Mouse (Mus musculus) neural tube, embryonic 14.5 days (tissue): ENCODE results near the gene Dscam. TPM values are rescaled to one million over a fixed set of nuclear protein-coding genes. Genes with fewer than 3 reads are reported as not detected.

ENCODE experiments used
- ATAC-seq: fragments of 200-750 bp; cut with Nextera tagmentation; 2 replicates; pipeline ENCODE4 v1.8.0; 2017; ENCODE audit warnings: low read depth, mild to moderate bottlenecking, moderate TSS enrichment, moderate library complexity
- H3K27ac ChIP-seq: fragments of 300-500 bp; sonication (generic); 2 replicates; pipeline ENCODE4 v1.5.1; 2014; ENCODE audit warnings: low read depth, mild to moderate bottlenecking, control low read depth, low read length, moderate library complexity, mixed read lengths
- H3K27me3 ChIP-seq: fragments of 300-500 bp; sonication (generic); 2 replicates; pipeline ENCODE4 v1.6.1; 2014; ENCODE audit warnings: low read length; ENCODE audit not compliant: control insufficient read depth, insufficient read depth
- H3K36me3 ChIP-seq: fragments of 300-500 bp; sonication (generic); 2 replicates; pipeline ENCODE4 v1.6.1; 2014; ENCODE audit warnings: low read length, mixed read lengths; ENCODE audit not compliant: control insufficient read depth, insufficient read depth
- H3K4me1 ChIP-seq: fragments of 300-500 bp; sonication (generic); 2 replicates; pipeline ENCODE4 v1.6.1; 2014; ENCODE audit warnings: low read length; ENCODE audit not compliant: control insufficient read depth, insufficient read depth
- H3K4me2 ChIP-seq: fragments of 300-500 bp; sonication (generic); 2 replicates; pipeline ENCODE4 v1.6.1; 2014; ENCODE audit warnings: mild to moderate bottlenecking, low read depth, low read length, control low read depth
- H3K4me3 ChIP-seq: fragments of 300-500 bp; sonication (generic); 2 replicates; pipeline ENCODE4 v1.5.1; 2014; ENCODE audit warnings: low read depth, low read length, control low read depth, mixed read lengths
- H3K9ac ChIP-seq: fragments of 300-500 bp; sonication (generic); replicated peaks from 2 replicates; pipeline ENCODE4 v1.6.1; 2014; ENCODE audit warnings: low read depth, mild to moderate bottlenecking, control low read depth, low read length, mixed read lengths
- H3K9me3 ChIP-seq: fragments of 300-500 bp; sonication (generic); 2 replicates; pipeline ENCODE4 v1.6.1; 2016; ENCODE audit warnings: low read length; ENCODE audit not compliant: control insufficient read depth
- WGBS: fragments of 180-500 bp; shearing (Covaris S2); extraction: QIAGEN DNeasy Blood & Tissue Kit; methylation state at CpG from one replicate; pipeline ENCODE4 v1.1.7; 2014; 5-methylcytosine and 5-hydroxymethylcytosine counted together
- polyA plus RNA-seq: library from polyadenylated mRNA; unstranded; fragments of >200 nt; fragmentation: Nextera tagmentation; extraction: Ambion mirVana; gene quantifications from 2 replicates; pipeline ENCODE4 v1.2.1, GENCODE M21; 2014

Gene Dscam
- polyA plus RNA-seq, 1 experiment from 2014 or later, result 19.9 TPM

DNA sequence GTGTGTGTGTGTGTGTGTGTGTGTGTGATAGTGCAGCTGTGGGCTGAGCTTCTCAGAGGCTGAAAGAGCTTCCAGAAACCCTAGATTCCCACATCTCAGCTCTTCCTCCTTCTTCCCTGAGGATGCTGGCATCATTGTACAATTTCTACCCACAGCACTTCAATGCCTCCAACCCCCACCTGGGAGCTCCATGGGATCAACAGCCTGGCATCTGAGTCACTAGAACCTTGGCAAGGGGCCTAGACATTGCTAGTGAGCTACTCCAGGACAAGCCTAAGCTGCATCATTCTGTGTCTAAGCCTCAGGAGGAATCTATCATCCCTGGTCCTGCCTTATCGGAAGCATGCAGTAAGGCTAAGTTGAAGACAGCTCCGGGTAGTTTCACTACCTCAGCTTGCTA lies 73.8 kb downstream of the Dscam start:
- Histone ChIP-seq H3K9ac (no peak overlapping the region), H3K27ac (no peak overlapping the region), H3K36me3 (no peaks in the 10 kb centered on the region), H3K27me3 (no peaks in the 10 kb centered on the region), H3K9me3 (no peaks in the 10 kb centered on the region), H3K4me2 (no peak overlapping the region), H3K4me1 (peaks cover 9% of the 10 kb centered on the region), H3K4me3 (no peak overlapping the region)
- ATAC-seq, result no peak
- WGBS, result 96% methylated on average over 2 of the region's 2 CpGs

DNA sequence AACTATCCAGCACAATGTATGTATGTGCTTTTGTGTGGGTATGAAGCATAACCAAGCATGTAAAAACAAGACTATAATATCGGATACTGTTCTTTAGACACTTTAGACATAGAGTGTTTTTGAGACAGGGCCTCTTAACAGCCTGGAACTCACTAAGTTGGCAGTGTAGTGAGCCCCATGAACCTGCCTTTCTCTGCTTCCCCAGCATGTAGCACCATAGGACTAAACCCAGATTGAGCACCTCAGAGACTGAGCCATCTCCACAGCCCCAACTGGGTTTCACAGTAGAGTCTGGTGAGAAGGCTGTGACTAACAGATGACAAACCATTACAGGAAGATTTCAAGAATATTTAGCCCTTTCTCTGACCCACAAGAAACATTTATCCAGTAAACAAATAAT lies 75.1 kb downstream of the Dscam start:
- peaks cover 9% of the 10 kb centered on the region for H3K4me1 ChIP-seq
- H3K36me3 ChIP-seq, result no peaks in the 10 kb centered on the region
- H3K27me3 ChIP-seq, result no peaks in the 10 kb centered on the region
- WGBS, result 97% methylated on average over 1 of the region's 1 CpGs
- H3K9me3 ChIP-seq, result no peaks in the 10 kb centered on the region
- no peak overlapping the region for H3K4me2 ChIP-seq
- no peak overlapping the region for H3K4me3 ChIP-seq
- ATAC-seq, result no peak
- no peak overlapping the region for H3K27ac ChIP-seq
- H3K9ac ChIP-seq, result no peak overlapping the region

DNA sequence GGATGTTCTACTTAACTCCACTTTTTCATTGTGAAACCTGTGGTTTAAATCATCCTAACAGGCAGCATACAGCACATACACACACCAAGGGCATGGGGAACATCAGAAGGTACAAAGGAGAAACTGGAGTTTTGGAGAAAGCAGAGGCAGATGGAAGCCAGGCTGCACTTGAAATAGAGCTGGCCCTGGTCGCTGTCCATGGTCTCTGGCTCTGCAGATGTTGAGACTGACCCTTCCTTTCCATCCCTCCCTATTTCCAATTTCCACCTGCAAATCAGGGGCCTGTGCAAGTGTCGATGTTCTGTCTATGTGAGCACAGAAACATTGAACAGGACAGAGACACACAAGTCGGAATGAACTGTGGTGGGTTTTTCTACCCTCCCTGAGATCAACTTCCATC lies 81.2 kb downstream of the Dscam start:
- Histone ChIP-seq H3K27me3 (no peaks in the 10 kb centered on the region), H3K4me2 (no peak overlapping the region), H3K4me1 (no peaks in the 10 kb centered on the region), H3K27ac (no peak overlapping the region), H3K9me3 (no peaks in the 10 kb centered on the region), H3K4me3 (no peak overlapping the region), H3K36me3 (no peaks in the 10 kb centered on the region), H3K9ac (no peak overlapping the region)
- WGBS, result 74% methylated on average over 3 of the region's 3 CpGs
- ATAC-seq, result no peak

DNA sequence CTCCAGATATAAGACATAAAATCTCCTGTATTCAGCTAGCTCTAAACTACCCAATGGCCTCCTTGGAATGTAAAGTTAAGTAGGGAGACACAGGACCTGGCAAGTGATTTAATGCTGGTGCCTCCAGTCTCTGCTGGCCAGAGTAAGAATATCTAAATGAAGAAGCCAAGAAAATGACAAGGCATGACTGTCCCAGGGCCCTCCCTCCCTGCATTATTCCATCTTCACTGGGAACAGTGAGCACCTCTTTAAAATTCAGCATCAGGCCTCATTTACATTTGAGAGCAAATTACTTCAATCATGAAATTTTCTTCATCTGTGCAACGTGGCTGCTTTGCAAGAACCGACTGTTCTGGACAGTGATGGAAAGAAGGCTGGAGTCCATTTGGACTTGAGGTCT lies 86.9 kb downstream of the Dscam start:
- 71% methylated on average over 2 of the region's 2 CpGs for WGBS
- H3K9ac ChIP-seq, result no peak overlapping the region
- no peak overlapping the region for H3K4me2 ChIP-seq
- no peaks in the 10 kb centered on the region for H3K4me1 ChIP-seq
- no peaks in the 10 kb centered on the region for H3K27me3 ChIP-seq
- H3K36me3 ChIP-seq, result no peaks in the 10 kb centered on the region
- H3K4me3 ChIP-seq, result no peak overlapping the region
- H3K27ac ChIP-seq, result no peak overlapping the region
- H3K9me3 ChIP-seq, result no peaks in the 10 kb centered on the region
- no peak for ATAC-seq

DNA sequence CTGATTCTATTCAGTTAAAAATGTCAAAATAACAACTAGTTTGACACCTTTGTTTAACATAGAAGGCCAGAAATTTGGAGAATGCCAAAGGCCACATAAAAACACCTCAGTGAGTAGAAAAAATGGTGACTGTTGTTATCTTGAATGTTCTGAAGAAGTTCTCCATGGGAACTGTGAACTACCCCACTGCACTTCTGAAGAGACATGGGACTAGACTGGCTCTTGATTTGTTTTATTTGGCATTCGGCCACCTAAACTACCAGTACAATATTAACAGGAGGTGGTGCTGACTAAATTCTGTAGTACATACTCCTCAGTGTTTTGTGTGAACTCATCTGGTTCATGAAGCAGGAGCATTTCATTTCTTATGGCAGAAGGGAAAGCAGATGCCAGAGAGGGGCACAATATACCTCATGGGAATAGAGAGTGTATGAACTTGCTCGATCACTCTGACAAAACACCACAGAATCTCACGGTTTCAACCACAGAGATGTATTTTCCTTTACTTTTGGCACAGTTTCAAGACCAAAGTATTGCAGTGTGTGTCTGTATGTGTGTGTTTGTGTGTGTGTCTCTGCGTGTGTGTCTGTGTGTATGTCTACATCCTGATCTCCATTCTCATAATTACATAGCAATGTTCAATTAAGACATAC lies 94.5 kb downstream of the Dscam start:
- Histone ChIP-seq H3K27ac (no peak overlapping the region), H3K4me1 (no peaks in the 10 kb centered on the region), H3K4me3 (no peak overlapping the region), H3K4me2 (no peak overlapping the region), H3K27me3 (no peaks in the 10 kb centered on the region), H3K9ac (no peak overlapping the region), H3K9me3 (no peaks in the 10 kb centered on the region), H3K36me3 (no peaks in the 10 kb centered on the region)
- 77% methylated on average over 4 of the region's 4 CpGs for WGBS
- ATAC-seq, result no peak

DNA sequence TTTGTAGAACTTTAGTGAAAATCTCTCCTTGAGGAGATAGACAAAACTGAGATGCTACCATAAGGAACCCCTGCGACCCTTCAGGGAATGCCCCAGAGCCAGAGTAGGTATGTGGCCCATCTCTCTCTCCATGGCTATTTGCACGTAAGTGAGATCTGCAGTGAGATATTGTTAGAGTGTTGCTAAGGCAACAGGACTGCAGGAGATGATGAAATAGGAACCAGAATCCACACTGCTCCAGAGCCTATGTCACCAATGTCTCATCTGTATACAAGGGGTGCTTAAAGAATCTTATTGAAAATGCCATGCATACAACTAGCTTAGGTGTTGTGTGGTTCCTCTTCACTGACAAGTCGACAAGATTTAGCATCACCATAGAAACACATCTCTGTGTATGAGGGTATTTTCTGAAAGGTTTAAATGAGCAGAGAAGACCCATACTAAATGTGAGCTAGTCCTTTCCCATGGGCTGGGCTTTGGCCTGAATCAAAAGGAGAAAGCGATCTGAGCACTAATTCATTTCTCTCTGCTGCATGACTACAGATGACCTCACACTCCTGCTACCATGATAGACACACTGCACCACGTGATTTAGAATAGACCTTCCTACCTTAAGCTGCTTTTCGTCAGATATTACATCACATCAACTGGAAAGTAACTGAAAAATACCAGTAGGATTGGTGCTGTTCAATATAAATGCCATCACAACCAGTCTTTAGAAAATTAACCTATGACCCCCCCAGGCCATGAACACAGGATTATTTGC lies 95.2 kb downstream of the Dscam start:
- no peak overlapping the region for H3K4me3 ChIP-seq
- H3K27ac ChIP-seq, result no peak overlapping the region
- no peak overlapping the region for H3K9ac ChIP-seq
- ATAC-seq, result no peak
- H3K36me3 ChIP-seq, result no peaks in the 10 kb centered on the region
- no peaks in the 10 kb centered on the region for H3K9me3 ChIP-seq
- H3K4me1 ChIP-seq, result no peaks in the 10 kb centered on the region
- H3K27me3 ChIP-seq, result no peaks in the 10 kb centered on the region
- H3K4me2 ChIP-seq, result no peak overlapping the region
- WGBS, result 67% methylated on average over 6 of the region's 6 CpGs

DNA sequence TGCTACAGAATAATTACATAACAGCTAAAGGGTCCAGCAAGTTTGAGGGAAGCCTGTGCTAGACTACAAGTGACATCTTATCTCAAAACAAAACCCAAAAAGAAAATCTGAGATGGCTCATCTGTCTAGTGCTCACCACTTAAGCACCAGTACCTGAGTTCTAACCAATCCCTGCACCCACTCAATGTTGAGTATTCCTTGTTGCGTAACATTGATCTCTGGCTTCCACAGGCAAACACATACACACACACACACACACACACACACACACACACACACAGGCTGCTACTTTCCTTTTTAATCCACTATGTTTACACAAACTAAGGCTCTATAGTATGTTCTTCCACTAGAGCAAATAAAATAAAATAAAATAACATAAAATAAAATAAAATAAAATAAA lies 96.7 kb downstream of the Dscam start:
- Histone ChIP-seq H3K27me3 (no peaks in the 10 kb centered on the region), H3K27ac (no peak overlapping the region), H3K4me1 (no peaks in the 10 kb centered on the region), H3K4me2 (no peak overlapping the region), H3K9ac (no peak overlapping the region), H3K9me3 (no peaks in the 10 kb centered on the region), H3K4me3 (no peak overlapping the region), H3K36me3 (no peaks in the 10 kb centered on the region)
- 100% methylated on average over 1 of the region's 1 CpGs for WGBS
- ATAC-seq, result no peak

DNA sequence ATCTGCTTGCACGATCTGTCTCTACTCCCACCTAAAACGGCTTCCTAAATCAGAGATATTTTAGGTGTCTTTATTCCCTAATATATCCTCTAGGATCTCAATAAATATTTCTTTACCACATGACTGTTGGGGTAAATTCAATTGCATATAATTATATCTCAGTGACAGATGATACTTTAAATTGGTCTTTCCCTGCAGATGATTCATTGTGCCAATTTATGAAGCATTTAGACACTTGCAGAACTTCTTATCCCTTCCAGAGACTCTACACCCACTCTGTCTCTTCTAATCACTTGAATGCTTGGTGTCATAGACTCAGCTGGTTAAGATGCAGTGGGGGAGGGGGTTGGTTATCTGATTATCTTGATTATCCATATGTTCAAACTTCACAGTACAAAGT lies 97.9 kb downstream of the Dscam start:
- Histone ChIP-seq H3K27me3 (no peaks in the 10 kb centered on the region), H3K9me3 (no peaks in the 10 kb centered on the region), H3K36me3 (no peaks in the 10 kb centered on the region), H3K4me3 (no peak overlapping the region), H3K9ac (no peak overlapping the region), H3K4me1 (no peaks in the 10 kb centered on the region), H3K4me2 (no peak overlapping the region), H3K27ac (no peak overlapping the region)
- ATAC-seq, result no peak
- WGBS, result 90% methylated on average over 2 of the region's 2 CpGs

DNA sequence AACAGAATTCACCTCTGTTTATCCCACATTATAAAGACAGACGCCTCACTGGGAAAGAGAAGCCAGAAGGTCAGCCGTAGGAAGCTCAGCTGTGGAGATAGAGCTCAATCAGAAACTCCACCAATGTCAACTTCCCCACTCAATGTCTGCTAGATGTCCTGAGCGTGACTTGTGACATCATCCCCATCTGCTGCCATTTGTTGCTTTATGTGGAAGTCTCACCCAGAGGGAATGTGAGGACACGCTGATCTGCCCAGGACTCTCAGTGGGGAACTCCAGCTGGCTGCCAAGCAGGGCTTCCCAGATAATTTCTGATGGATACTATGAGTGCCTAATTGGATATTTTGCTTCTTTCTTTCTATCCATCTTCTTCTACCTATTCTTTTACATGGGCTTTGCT lies 103.7 kb downstream of the Dscam start:
- no peak for ATAC-seq
- Histone ChIP-seq H3K4me3 (no peak overlapping the region), H3K9me3 (no peaks in the 10 kb centered on the region), H3K4me1 (no peaks in the 10 kb centered on the region), H3K36me3 (no peaks in the 10 kb centered on the region), H3K27me3 (no peaks in the 10 kb centered on the region), H3K4me2 (no peak overlapping the region), H3K9ac (no peak overlapping the region), H3K27ac (no peak overlapping the region)
- WGBS, result 72% methylated on average over 4 of the region's 4 CpGs
